Mouse (Mus musculus) urinary bladder, adult 2 months (tissue): ENCODE measurements around the gene Cd300c2. TPM values are rescaled to one million over a fixed set of nuclear protein-coding genes. Genes with fewer than 3 reads are reported as not detected.
"Not testable (repeated sequence)": the region's sequence is repeated elsewhere in the genome, so short reads cannot be mapped to it uniquely, and the experiment has no call there.

ENCODE experiments used
- DNase-seq: peaks from one replicate; pipeline ENCODE4 v3.0.0; 2022; ENCODE audit warnings: low spot score
- polyA plus RNA-seq: library from polyadenylated mRNA; depleted of rRNA; stranded (reverse); fragments of >200 nt; gene quantifications from 2 replicates; pipeline ENCODE4 v1.2.3, GENCODE M21; 2012; rRNA removed

The Cd300c2 gene
- 3.5 and 4.8 TPM in 2 replicates for polyA plus RNA-seq

DNA sequence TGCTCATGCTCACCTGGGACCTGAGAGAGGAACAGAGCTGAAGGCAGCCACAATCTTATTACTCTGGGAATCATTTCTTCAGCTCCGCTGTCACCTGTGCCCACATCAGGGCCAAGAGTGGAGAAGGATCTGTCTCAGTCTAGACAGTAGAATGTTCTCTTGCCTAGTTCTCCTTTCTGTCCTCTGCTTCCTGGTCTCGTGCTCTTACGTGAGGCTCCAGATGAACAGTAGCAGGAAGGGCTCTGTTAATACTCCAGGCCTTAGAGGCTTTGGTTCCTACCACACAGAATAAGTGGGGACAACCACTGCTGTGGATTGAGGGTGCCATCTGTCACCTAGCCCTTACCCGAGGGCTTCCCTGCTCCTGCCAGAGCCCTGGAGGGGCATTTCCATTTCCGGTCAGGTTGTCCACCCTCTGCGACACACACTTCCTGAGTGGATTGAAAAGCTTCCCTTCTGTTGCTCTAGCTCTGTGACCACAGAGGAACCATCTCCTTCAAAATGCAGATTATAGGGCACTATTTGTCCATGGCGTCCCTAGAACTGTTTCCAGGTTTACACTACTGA, at the start of gene Cd300c2:
TSS of gene Cd300c2 (minus strand) at position 407 of the 567 bp plus-strand sequence.
- no peak for DNase-seq

DNA sequence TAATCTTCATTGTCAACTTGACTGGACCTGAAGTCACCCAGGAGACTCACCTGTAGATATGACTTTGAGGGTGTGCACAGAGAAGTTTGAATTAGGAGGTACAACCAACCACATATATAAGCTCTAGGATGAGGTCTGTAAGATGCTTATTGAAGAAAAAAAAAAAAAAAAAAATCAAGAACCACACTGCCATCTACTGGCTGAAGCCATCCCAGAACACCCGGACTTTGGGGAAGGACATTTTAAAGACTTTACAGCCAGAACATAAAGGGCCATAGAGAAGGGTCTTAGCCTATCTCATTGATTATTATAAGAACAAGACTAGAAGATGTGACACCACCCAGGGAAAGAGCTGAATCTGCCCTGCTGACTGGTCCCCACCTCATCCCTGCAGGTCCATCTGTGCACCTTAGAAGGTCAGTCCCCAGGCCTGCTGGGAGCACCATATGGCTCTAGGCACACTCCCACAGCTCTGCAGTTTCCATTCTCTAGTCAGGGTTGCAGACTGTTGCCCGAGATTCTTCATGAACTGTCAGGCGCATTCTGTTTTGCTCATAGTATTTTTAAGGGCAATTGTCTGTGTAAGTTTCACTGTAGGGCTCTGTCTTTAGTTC, 47.7 kb upstream of the Cd300c2 start:
- no peak for DNase-seq

DNA sequence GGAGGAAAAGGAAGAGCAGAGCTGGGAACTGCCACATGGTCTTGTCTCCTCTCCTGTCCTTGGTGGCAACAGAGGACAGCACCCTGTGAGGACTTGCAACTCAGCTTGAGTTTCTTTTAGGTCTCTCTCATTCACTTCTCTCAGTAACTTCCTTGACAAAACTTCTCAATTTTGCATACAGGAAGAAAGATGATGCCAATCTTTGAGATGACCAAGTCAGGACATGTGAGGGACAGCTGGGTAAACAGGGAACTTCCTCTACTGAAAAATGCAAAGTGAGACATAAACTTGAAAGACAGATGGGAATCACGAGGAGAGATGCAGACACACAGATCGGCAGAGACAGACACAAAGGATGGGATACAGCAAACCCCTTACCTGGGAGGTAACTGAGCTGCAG, 46.6 kb upstream of the Cd300c2 start, which contains the start of gene Cd300ld3:
TSS of gene Cd300ld3 (minus strand) at position 151 of the 400 bp plus-strand sequence.
- no peak for DNase-seq

DNA sequence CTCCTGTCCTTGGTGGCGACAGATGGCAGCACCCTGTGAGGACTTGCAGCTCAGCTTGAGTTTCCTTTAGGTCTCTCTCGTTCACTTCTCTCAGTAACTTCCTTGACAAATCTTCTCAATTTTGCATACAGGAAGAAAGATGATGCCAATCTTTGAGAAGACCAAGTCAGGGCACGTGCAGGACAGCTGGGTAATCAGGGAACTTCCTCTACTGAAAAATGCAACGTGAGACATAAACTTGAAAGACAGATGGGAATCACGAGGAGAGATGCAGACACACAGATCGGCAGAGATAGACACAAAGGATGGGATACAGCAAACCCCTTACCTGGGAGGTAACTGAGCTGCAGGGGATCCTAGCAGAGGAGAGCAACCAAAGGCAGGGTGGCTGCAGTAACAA, 36.0 kb upstream of the Cd300c2 start, which contains the start of gene Cd300ld5:
TSS of gene Cd300ld5 (minus strand) at position 101 of the 400 bp plus-strand sequence.
- DNase-seq: not testable (repeated sequence)

DNA sequence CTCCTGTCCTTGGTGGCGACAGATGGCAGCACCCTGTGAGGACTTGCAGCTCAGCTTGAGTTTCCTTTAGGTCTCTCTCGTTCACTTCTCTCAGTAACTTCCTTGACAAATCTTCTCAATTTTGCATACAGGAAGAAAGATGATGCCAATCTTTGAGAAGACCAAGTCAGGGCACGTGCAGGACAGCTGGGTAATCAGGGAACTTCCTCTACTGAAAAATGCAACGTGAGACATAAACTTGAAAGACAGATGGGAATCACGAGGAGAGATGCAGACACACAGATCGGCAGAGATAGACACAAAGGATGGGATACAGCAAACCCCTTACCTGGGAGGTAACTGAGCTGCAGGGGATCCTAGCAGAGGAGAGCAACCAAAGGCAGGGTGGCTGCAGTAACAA, 25.2 kb upstream of the Cd300c2 start, which contains the start of gene Cd300ld4:
TSS of gene Cd300ld4 (minus strand) at position 101 of the 400 bp plus-strand sequence.
- DNase-seq: not testable (repeated sequence)

DNA sequence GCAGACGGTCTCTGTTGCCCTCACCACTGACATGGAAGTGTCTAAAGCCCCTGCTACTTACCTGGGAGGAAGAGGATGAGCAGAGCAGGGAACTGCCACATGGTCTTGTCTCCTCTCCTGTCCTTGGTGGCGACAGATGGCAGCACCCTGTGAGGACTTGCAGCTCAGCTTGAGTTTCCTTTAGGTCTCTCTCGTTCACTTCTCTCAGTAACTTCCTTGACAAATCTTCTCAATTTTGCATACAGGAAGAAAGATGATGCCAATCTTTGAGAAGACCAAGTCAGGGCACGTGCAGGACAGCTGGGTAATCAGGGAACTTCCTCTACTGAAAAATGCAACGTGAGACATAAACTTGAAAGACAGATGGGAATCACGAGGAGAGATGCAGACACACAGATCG, 14.4 kb upstream of the Cd300c2 start, which contains the start of gene Cd300ld2:
TSS of gene Cd300ld2 (minus strand) at position 101 of the 400 bp plus-strand sequence.
- DNase-seq: not testable (repeated sequence)

DNA sequence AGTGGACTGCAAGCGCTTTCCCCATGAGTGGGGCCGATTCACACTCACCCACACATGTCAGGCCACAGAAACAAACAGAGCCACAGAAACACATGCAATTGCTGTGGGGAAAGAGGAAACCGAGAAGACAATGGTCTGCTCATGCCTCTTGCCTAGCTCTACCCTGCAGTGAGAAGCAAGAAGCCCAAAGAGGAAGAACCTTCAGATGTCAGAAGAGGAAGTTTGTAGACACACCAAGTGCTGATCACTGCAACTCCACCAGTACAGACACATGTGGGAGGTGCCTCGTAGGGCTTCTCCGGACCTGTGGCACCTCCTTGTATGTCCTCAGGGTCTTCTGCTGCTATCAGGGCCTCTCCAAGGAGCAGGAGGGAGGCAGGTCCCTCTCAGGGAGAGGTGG, 2.4 kb upstream of the Cd300c2 start:
- DNase-seq: no peak

DNA sequence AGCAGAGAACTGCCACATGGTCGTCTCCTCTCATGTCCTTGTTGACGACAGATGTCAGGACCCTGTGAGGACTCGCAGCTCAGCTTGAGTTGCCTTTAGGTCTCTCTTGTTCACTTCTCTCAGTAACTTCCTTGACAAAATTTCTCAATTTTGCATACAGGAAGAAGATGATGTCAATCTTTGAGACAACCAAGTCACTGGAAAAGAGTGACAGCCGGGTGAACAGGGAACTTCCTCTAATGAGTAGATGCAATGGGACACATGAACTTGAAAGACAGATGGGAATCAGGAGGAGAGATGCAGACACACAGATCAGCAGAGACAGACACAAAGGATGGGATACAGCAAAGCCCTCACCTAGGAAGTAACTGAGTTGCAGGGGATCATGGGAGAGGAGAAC, 11.9 kb downstream of the Cd300c2 start, which contains the start of gene Cd300ld:
TSS of gene Cd300ld (minus strand) at position 130 of the 400 bp plus-strand sequence.
- DNase-seq: no peak

DNA sequence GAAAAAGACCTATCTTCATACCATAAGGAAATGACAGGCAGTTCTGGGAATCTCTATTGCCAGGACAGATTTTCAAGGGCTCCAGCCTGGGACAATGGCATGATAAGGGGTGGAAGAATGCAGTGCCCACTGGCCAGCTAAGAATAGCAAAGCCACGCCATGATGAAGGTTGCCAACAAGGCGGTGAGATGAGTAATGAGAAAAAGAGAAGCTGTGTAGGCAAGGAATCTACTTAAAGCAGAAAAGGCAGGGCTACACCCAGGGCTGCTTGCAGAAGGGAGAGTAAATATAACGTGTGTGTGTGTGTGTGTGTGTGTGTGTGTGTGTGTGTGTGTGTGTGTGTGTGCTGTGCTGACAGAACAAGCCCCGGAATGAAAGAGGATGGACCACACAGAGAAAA, 19.8 kb downstream of the Cd300c2 start:
- no peak for DNase-seq

DNA sequence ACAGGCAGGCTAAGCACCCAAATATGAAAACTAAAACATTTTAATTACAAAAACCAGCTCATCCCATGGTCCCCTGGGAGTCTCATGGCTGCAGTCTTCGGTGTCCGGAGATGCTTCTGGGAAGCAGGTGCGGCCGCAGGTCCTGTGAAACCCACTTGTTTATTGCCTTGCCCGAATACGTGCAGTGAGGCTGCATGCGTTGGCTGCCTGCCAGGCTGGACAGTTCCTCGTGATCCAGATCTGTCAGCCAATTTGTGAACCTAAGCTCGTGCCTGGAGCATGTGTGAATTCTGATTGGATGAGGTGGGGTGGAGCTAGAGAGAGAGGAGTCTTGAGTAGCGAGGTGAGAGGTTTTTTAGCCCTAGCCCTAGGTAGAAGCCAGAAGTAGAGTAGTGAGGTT, 29.0 kb downstream of the Cd300c2 start:
- DNase-seq: no peak

DNA sequence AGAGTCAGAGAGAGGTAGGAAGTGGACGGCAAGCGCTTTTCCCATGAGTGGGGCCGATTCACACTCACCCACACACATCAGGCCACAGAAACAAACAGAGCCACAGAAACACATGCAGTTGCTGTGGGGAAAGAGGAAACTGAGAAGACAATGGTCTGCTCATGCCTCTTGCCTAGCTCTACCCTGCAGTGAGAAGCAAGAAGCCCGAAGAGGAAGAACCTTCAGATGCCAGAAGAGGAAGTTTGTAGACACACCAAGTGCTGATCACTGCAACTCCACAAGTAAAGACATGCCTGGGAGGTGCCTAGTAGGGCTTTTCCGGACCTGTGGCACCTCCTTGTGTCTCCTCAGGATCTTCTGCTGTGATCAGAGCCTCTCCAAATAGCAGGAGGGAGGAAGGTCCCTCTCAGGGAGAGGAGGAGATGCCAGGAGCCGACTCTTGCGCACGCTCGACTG, 32.9 kb downstream of the Cd300c2 start, which contains the start of gene Cd300c:
TSS of gene Cd300c (minus strand) at position 406 of the 456 bp plus-strand sequence.
- no peak for DNase-seq

DNA sequence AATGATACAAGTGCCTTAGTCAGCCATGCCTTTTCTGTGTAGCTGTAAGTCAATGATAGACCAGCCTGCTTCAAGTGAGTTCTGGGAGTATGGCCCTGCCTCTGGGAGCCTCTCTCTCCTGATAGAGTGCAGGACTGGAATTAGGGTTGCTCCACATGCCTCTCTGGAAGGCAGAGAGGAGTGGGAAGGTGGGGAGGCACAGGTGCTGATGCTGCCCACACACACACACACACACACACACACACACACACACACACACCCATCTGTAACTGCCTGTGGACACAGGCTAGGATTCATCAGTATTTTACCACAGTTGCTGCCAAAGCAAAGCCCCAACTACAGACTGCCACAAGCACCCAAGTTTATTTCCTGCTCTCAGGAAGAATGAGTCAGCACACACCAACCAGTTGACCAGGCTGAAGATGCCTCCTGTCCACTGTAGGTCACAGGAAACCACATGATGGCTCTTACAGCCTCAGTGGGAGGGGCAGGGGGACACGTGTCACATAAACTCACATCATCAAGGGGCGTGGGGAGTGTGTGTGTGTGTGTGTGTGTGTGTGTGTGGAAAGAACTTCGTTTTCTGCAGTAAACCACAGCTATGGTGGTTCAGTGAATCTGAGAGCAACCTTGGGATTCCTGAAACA, 36.4 kb downstream of the Cd300c2 start:
- DNase-seq: no peak

DNA sequence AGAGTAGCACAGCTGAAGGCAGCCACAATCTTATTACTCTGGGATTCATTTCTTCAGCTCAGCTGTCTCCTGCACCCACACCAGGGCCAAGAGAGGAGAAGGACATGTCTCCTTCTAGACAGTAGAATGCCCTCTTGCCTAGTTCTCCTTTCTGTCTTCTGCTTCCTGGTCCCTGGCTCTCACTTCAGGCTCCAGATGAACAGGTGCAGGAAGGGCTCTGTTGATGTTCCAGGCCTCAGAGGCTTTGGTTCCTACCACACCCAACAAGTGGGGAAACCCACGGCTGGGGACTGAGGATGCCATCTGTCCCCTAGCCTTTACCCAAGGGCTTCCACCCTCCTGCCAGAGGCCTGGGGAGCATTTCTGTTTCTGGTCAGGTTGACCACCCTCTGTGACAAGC, 41.3 kb downstream of the Cd300c2 start:
- no peak for DNase-seq

Other genes with a start within 250 kb of the Cd300c2 start
- gene Kif19a, start 236.5 kb downstream of the Cd300c2 start, polyA plus RNA-seq: 0.65 and 1.3 TPM in 2 replicates
- gene Btbd17, start 205.9 kb downstream of the Cd300c2 start, polyA plus RNA-seq: 0.15 and 0.22 TPM in 2 replicates
- gene Gpr142, start 203.0 kb downstream of the Cd300c2 start, polyA plus RNA-seq: not detected in 2 replicates
- 5.1 and 6.5 TPM in 2 replicates for gene Gprc5c, start 150.7 kb downstream of the Cd300c2 start, polyA plus RNA-seq
- 0.93 and 1.0 TPM in 2 replicates for gene Cd300a, start 111.8 kb downstream of the Cd300c2 start, polyA plus RNA-seq
- gene Cd300lb, start 67.5 kb downstream of the Cd300c2 start, polyA plus RNA-seq: 2.4 and 3.6 TPM in 2 replicates
- gene Cd300c, start 32.7 kb downstream of the Cd300c2 start, polyA plus RNA-seq: 0.21 and 0.51 TPM in 2 replicates
- gene Cd300ld, start 12.0 kb downstream of the Cd300c2 start, polyA plus RNA-seq: 4.2 and 6.1 TPM in 2 replicates
- gene Cd300ld2, start 14.3 kb upstream of the Cd300c2 start, polyA plus RNA-seq: 0.83 and 1.2 TPM in 2 replicates
- 3.3 and 3.6 TPM in 2 replicates for gene Cd300ld4, start 25.1 kb upstream of the Cd300c2 start, polyA plus RNA-seq
- 3.1 and 5.2 TPM in 2 replicates for gene Cd300ld5, start 35.9 kb upstream of the Cd300c2 start, polyA plus RNA-seq
- gene Cd300ld3, start 46.5 kb upstream of the Cd300c2 start, polyA plus RNA-seq: 16.9 and 17.1 TPM in 2 replicates
- gene Cd300e, start 60.3 kb upstream of the Cd300c2 start, polyA plus RNA-seq: 0.04 and 0.15 TPM in 2 replicates
- gene Rab37, start 89.6 kb upstream of the Cd300c2 start, polyA plus RNA-seq: 0.77 and 0.94 TPM in 2 replicates
- gene Cd300lf, start 132.1 kb upstream of the Cd300c2 start, polyA plus RNA-seq: 0.52 and 1.5 TPM in 2 replicates
- 67.7 and 76.3 TPM in 2 replicates for gene Slc9a3r1, start 161.5 kb upstream of the Cd300c2 start, polyA plus RNA-seq
- gene Tmem104, start 185.6 kb upstream of the Cd300c2 start, polyA plus RNA-seq: 7.0 and 9.4 TPM in 2 replicates
- 27.5 and 32.2 TPM in 2 replicates for gene Nat9, start 186.0 kb upstream of the Cd300c2 start, polyA plus RNA-seq